Mouse (Mus musculus): ENCODE measurements around the gene Frmd4b. TPM values are rescaled to one million over a fixed set of nuclear protein-coding genes. Genes with fewer than 3 reads are reported as not detected.

The Frmd4b gene
- 12.7 and 14.0 TPM in 2 replicates for polyA plus RNA-seq (2015; fragmentation: Nextera tagmentation; extraction: Ambion mirVana)

GRCm38 (mm10) chr6:97617266-97617743, at the start of gene Frmd4b:
Gene Frmd4b, minus strand, starts transcription at chr6:97617541.
- H3K27ac ChIP-seq = peak within 1 kb of the TSS; percentile 0; the same call in 1 of the 2 replicates
- WGBS = under 1% methylated on average over 42 of the region's 42 CpGs

GRCm38 (mm10) chr6:97666417-97666816, 49.1 kb upstream of the Frmd4b start:
- H3K4me1 ChIP-seq (replicated peaks; ENCODE audit: insufficient read depth, low read length) = 0 out of 2 replicates have a peak, but pooled peaks cover 4% of the 10 kb centered on the region
- H3K27ac ChIP-seq = no peak overlapping the region
- H3K9ac ChIP-seq (ENCODE audit: low read depth, low read length) = no peak overlapping the region
- no peak for DNase-seq (ENCODE audit: low spot score)
- ATAC-seq (replicated peaks; ENCODE audit: low FRiP score, low read depth) = no peak
- H3K27me3 ChIP-seq (ENCODE audit: insufficient read depth, low read length) = no peaks in the 10 kb centered on the region
- no peaks in the 10 kb centered on the region for H3K36me3 ChIP-seq (ENCODE audit: insufficient read depth, low read length)
- H3K9me3 ChIP-seq (replicated peaks; ENCODE audit: low read length) = no peaks in the 10 kb centered on the region
- H3K4me3 ChIP-seq (replicated peaks; ENCODE audit: low read depth, low read length) = no peak overlapping the region
- H3K4me2 ChIP-seq (ENCODE audit: low read length) = no peak overlapping the region
- 20% methylated on average over 2 of the region's 2 CpGs for WGBS
- TF ChIP-seq CTCF (IDR thresholded peaks at IDR 0.05; ENCODE audit: low read depth) = no peak

More at GRCm38 (mm10) chr6:97617266-97617743, at the start of gene Frmd4b:
- TF ChIP-seq CTCF (IDR thresholded peaks at IDR 0.05; ENCODE audit: low read depth) = no peak; the same call in 1 of the 2 replicates
- DNase-seq (ENCODE audit: low spot score) (peak; percentile 70), ATAC-seq (replicated peaks; ENCODE audit: low FRiP score, low read depth) (peak; percentile 72; the same call in 1 of the 2 replicates)
- peak within 1 kb of the TSS; percentile 43; the same call in 1 of the 2 replicates for H3K9ac ChIP-seq (ENCODE audit: low read depth, low read length)
- peak within 1 kb of the TSS; percentile 66 for H3K4me3 ChIP-seq (replicated peaks; ENCODE audit: low read depth, low read length)
- no peaks in the 10 kb centered on the region; the same call in none of the 2 replicates for H3K4me1 ChIP-seq (replicated peaks; ENCODE audit: insufficient read depth, low read length)
- peak within 1 kb of the TSS; percentile 99 for H3K4me2 ChIP-seq (ENCODE audit: low read length)
- H3K9me3 ChIP-seq (replicated peaks; ENCODE audit: low read length) = no peaks in the 10 kb centered on the region
- H3K36me3 ChIP-seq (ENCODE audit: insufficient read depth, low read length) = no peaks in the 10 kb centered on the region
- no peaks in the 10 kb centered on the region for H3K27me3 ChIP-seq (ENCODE audit: insufficient read depth, low read length)

GRCm38 (mm10) chr6:97658921-97659320, 41.6 kb upstream of the Frmd4b start:
- no peak overlapping the region for H3K27ac ChIP-seq
- no peaks in the 10 kb centered on the region for H3K4me1 ChIP-seq (replicated peaks; ENCODE audit: insufficient read depth, low read length)
- H3K9me3 ChIP-seq (replicated peaks; ENCODE audit: low read length) = no peaks in the 10 kb centered on the region
- DNase-seq (ENCODE audit: low spot score) (no peak), ATAC-seq (replicated peaks; ENCODE audit: low FRiP score, low read depth) (no peak)
- no peak overlapping the region for H3K4me2 ChIP-seq (ENCODE audit: low read length)
- WGBS = 82% methylated on average over 6 of the region's 6 CpGs
- H3K27me3 ChIP-seq (ENCODE audit: insufficient read depth, low read length) = no peaks in the 10 kb centered on the region
- H3K4me3 ChIP-seq (replicated peaks; ENCODE audit: low read depth, low read length) = no peak overlapping the region
- no peak for TF ChIP-seq CTCF (IDR thresholded peaks at IDR 0.05; ENCODE audit: low read depth)
- H3K36me3 ChIP-seq (ENCODE audit: insufficient read depth, low read length) = no peaks in the 10 kb centered on the region
- H3K9ac ChIP-seq (ENCODE audit: low read depth, low read length) = no peak overlapping the region

- DNase-seq (ENCODE audit: low spot score) (no peak), ATAC-seq (replicated peaks; ENCODE audit: low FRiP score, low read depth) (no peak)
- no peak overlapping the region for H3K4me2 ChIP-seq (ENCODE audit: low read length)
- no peaks in the 10 kb centered on the region for H3K27me3 ChIP-seq (ENCODE audit: insufficient read depth, low read length)
- H3K4me3 ChIP-seq (replicated peaks; ENCODE audit: low read depth, low read length) = no peak overlapping the region
- H3K9ac ChIP-seq (ENCODE audit: low read depth, low read length) = no peak overlapping the region
- TF ChIP-seq CTCF (IDR thresholded peaks at IDR 0.05; ENCODE audit: low read depth) = no peak
- no peaks in the 10 kb centered on the region for H3K9me3 ChIP-seq (replicated peaks; ENCODE audit: low read length)
- no peak overlapping the region for H3K27ac ChIP-seq
- 89% methylated on average over 3 of the region's 3 CpGs for WGBS
- H3K4me1 ChIP-seq (replicated peaks; ENCODE audit: insufficient read depth, low read length) = no peaks in the 10 kb centered on the region
- H3K36me3 ChIP-seq (ENCODE audit: insufficient read depth, low read length) = no peaks in the 10 kb centered on the region
These were observed 38.6 kb upstream of the Frmd4b start for GRCm38 (mm10) chr6:97655986-97656385.

GRCm38 (mm10) chr6:97647501-97647900, 30.2 kb upstream of the Frmd4b start:
- Histone ChIP-seq H3K27ac (no peak overlapping the region), H3K27me3 (ENCODE audit: insufficient read depth, low read length) (no peaks in the 10 kb centered on the region), H3K36me3 (ENCODE audit: insufficient read depth, low read length) (no peaks in the 10 kb centered on the region), H3K4me3 (replicated peaks; ENCODE audit: low read depth, low read length) (no peak overlapping the region), H3K4me1 (replicated peaks; ENCODE audit: insufficient read depth, low read length) (no peaks in the 10 kb centered on the region), H3K4me2 (ENCODE audit: low read length) (no peak overlapping the region), H3K9ac (ENCODE audit: low read depth, low read length) (no peak overlapping the region), H3K9me3 (replicated peaks; ENCODE audit: low read length) (no peaks in the 10 kb centered on the region)
- ATAC-seq (replicated peaks; ENCODE audit: low FRiP score, low read depth) = no peak
- no peak for TF ChIP-seq CTCF (IDR thresholded peaks at IDR 0.05; ENCODE audit: low read depth)
- no peak for DNase-seq (ENCODE audit: low spot score)
- WGBS = 88% methylated on average over 14 of the region's 14 CpGs

GRCm38 (mm10) chr6:97623330-97623729, 6.0 kb upstream of the Frmd4b start:
- Histone ChIP-seq H3K4me3 (replicated peaks; ENCODE audit: low read depth, low read length) (no peak overlapping the region), H3K27me3 (ENCODE audit: insufficient read depth, low read length) (no peaks in the 10 kb centered on the region), H3K9ac (ENCODE audit: low read depth, low read length) (no peak overlapping the region), H3K4me1 (replicated peaks; ENCODE audit: insufficient read depth, low read length) (no peaks in the 10 kb centered on the region), H3K4me2 (ENCODE audit: low read length) (no peak overlapping the region), H3K9me3 (replicated peaks; ENCODE audit: low read length) (no peaks in the 10 kb centered on the region), H3K27ac (no peak overlapping the region), H3K36me3 (ENCODE audit: insufficient read depth, low read length) (no peaks in the 10 kb centered on the region)
- no peak for DNase-seq (ENCODE audit: low spot score)
- 51% methylated on average over 9 of the region's 9 CpGs for WGBS
- no peak for TF ChIP-seq CTCF (IDR thresholded peaks at IDR 0.05; ENCODE audit: low read depth)
- no peak for ATAC-seq (replicated peaks; ENCODE audit: low FRiP score, low read depth)

- WGBS = 54% methylated on average over 5 of the region's 5 CpGs
- no peaks in the 10 kb centered on the region for H3K27me3 ChIP-seq (ENCODE audit: insufficient read depth, low read length)
- DNase-seq (ENCODE audit: low spot score) (no peak), ATAC-seq (replicated peaks; ENCODE audit: low FRiP score, low read depth) (no peak)
- no peak overlapping the region for H3K4me2 ChIP-seq (ENCODE audit: low read length)
- H3K36me3 ChIP-seq (ENCODE audit: insufficient read depth, low read length) = no peaks in the 10 kb centered on the region
- H3K9ac ChIP-seq (ENCODE audit: low read depth, low read length) = no peak overlapping the region
- H3K4me3 ChIP-seq (replicated peaks; ENCODE audit: low read depth, low read length) = no peak overlapping the region
- H3K9me3 ChIP-seq (replicated peaks; ENCODE audit: low read length) = no peaks in the 10 kb centered on the region
- H3K27ac ChIP-seq = no peak overlapping the region
- H3K4me1 ChIP-seq (replicated peaks; ENCODE audit: insufficient read depth, low read length) = no peaks in the 10 kb centered on the region; the same call in 1 of the 2 replicates
- no peak for TF ChIP-seq CTCF (IDR thresholded peaks at IDR 0.05; ENCODE audit: low read depth)
These were observed 4.9 kb upstream of the Frmd4b start for GRCm38 (mm10) chr6:97622236-97622635.
